Mouse (Mus musculus): ENCODE results near the gene Ephb3.
"Not testable (repeated sequence)": the region's sequence is repeated elsewhere in the genome, so short reads cannot be mapped to it uniquely, and the experiment has no call there.

Gene Ephb3

DNA sequence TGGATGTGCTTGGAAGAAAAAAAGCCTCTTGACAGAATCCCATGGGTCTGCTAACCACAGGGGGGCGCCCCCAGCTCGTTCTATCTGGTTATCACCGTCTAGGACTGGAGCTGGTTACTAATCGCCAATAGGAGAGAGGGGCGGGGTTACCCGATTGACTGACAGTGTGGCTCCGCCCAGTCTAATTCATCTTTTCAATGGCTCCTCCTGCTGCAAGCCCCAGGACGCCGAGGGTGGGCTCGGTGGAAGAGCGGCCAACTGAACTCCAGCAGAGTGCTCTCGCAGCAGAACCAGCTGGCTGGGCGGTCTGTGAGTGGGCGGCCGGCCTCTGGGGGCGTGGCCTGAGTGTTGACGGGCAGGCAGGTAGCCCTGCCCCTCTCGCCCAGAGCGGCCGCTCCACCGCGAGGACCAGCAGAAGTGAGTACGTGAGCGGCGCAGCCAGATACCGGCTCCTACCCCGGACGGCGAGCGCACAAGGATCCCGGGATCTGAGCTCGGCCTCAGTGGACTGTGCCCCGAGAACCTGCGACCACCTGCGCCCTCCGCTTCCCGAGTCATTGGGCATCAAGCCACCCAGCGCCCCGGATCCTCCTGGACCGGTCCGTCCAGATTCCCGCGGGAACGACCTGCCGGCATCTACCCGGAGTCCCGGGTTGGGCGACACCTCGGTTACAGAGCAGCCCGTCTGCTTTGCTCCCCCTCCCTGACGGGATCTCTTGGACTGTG is at the start of gene Ephb3:
TSS of gene Ephb3 (plus strand) at position 389 of the 726 bp plus-strand sequence.
- peak; percentile 92 for DNase-seq

DNA sequence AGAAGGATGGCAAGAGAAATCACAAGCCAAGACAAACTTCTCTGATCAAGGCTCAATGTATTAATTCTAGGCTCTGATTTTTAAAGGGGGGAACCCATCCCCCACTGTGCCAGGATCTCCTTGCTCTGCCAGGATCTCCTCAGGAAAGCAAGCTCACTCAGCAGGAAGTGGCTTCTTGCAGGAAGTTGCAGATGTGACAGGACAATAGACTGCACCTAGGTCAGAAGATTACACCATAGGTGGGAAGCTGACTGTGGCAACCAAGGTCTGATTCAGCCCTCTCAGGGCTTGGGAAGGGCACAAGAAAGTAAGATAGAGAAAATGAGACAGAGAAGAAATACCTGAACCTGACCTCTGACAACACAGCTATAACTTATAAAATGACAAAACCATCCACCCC is 48.3 kb upstream of the Ephb3 start:
- not testable (repeated sequence) for DNase-seq

DNA sequence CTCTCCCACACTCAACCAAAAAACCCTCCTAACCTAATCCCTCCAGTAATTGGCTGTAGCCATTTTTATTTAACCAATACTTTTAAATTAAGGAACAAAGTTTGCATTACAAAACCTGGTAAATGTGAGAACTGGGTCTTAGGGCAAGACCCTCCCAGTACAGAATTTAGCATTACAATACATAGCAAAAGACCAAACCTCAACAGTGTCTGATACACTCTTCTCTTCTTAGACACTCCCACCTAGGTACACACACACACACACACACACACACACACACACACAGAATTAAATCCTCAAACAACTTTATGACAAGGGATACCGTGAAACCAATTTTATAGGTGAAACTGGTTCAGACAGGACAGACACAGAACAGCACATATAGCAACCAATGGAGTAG is 45.3 kb upstream of the Ephb3 start:
- not testable (repeated sequence) for DNase-seq

DNA sequence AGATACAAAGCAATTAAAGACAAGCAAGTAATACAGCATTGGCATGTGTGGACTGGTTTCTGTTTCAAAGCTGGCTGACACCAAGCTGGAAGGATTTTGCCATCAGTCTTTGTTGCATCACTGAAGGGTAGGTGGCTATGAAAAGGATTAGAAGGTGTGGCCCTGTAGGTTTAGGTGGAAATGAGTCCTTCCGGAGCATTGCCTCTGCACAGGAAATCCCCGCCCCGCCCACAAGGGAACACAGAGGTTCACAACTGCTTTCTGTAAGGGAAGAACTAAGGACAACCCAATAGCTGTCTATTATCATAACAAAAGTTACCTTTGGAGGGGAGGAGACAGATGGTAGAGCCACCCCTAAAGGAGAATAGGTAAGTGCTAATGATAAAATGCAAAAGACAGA is 41.1 kb upstream of the Ephb3 start:
- DNase-seq: not testable (repeated sequence)

DNA sequence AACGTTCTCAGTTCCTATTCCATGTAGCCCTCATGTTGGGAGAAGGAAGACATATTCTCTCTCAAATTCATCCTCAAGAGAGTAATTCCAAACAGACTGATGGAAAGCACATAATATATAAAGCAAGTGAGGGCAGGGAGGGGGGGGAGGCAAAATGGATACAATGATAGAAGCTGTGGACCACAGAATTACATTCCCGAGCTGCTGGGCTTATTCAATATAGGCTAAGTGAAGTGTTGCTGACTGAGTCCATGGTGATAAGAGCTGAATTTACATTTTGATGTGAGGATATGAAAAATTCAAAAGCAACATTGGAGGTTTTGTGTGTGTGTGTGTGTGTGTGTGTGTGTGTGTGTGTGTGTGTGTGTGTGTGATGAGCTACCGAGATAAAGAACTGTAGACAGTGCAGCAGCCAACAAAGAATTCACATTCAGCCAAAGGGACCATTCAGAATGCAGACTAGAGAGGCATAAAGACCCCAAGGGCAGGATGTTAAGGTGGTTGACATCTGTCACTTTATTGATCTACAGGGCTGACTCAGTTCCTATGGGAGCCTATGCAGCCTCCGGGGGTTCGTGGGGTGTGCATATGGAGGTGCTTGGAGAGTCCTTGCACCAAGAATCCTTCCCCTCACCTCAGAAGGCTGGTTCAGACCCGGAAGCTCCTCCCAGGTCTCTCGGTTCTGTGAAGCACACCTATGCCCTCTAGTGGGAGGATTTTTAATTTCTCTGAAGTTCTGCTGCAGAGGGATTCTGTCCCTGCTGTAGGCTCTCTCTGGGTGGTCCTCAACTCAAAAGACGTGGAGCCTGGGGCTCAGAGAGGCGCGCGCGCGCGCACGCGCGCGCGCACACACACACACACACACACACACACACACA is 39.0 kb upstream of the Ephb3 start:
- not testable (repeated sequence) for DNase-seq

DNA sequence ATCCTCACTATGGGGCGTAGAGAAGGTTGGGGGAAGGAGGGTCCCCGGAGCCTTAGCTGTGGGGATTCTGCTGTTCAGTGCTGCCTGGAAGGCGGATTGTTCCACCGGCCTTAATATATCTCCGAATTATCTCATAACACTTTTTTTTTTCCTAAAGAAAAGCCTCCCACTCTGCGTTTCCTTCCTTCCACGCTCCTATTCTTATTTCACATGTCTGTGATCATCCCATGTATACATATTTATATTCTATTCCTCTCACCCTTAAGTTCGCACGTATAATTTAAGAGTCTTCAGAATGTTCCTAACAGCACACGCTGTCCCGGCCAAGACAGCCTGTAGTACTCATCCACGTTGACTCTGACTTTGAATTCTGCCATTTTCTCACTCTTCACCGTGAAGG is 35.8 kb upstream of the Ephb3 start:
- DNase-seq: no peak

DNA sequence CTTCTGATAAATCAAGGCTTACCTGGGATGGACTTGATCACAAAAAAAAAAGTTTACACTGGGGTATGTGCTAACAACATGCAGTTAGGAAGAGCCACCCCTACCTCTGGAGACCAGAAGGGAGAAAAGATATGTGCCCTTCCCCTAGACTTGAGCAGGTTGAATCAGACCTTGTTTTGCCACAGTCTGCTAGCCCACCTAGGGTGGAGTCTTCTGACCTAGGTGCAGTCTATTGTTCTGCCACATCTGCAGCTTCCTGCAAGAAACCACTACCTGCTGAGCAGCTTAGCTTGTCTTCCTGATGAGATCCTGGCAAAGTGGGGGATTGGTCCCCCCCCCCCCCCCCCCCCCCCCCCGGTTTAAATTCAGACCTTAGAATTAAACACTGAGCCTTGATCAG is 29.3 kb upstream of the Ephb3 start:
- DNase-seq: no peak

DNA sequence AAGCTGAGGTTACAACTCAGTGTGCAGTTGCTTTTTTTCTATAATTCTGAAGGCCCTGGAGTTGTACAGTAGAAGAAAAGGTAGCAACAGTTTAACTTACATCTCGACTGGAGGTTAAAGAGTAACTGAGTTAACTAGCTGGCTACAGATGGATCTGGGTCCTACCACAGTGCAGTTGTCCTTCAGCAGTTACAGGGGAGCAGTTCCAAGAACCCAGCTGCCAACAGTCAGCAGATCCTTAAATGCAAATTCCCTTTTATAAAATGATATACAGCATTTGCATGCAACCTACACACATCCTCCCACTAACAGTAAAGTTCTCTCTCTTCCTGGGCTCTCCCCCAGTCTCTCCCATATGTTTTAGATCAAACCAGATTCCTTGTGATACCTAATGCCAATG is 22.4 kb upstream of the Ephb3 start:
- DNase-seq: no peak

DNA sequence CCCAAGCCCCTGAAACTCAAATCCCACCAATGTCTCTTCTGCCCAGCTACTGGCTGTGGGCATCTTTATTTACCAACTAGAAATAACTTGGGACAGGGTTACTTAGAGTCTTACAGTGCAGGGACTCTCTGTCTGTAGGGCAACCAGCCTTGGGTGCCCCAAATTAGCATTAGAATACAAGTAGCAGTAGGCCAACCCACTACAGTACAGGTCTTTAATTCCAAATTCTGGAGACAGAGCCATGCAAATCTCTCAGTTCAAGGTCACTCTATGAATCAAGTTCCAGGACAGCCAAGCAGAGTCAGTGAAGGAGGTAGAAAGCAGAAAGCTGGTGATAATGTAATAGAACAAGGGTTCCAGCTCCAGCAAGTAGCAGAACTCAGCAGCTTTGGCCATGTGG is 19.9 kb upstream of the Ephb3 start:
- no peak for DNase-seq

DNA sequence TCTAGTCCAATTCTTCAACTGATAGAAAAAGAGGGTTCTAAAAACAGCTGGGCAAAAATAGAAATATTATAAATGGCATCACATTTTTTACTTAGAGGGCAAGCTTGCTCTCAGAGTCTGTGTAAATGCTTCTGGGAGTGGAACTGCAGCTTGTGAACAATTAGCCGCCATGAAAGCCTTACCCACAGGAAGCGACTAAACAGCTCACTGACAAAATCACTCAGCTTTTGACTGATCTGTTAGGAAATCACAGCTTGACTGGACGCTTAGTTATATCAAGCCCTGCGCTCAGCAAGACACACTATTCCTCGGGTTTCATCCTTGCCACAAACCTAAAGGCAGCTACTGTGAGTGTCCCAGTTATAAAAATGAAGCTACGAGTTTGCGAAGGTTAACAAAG is 17.0 kb upstream of the Ephb3 start:
- DNase-seq: no peak

DNA sequence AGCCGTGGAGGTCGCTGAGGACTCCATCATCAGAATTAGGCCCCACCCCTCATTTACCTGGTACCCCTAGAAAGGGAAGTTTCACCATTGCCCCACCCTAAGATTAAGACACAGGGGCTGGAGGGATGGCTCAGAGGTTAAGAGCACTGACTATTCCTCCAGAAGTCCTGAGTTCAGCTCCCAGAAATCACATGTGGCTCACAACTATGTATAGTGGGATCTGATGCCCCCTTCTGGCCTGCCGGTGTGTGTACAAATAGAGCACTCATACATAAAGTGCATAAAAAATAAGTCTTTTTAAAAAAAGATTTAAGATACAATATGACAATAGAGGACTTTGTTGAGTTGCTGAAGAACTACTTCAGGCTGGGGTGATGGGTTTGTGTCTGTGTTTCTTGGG is 16.2 kb upstream of the Ephb3 start:
- DNase-seq: no peak

DNA sequence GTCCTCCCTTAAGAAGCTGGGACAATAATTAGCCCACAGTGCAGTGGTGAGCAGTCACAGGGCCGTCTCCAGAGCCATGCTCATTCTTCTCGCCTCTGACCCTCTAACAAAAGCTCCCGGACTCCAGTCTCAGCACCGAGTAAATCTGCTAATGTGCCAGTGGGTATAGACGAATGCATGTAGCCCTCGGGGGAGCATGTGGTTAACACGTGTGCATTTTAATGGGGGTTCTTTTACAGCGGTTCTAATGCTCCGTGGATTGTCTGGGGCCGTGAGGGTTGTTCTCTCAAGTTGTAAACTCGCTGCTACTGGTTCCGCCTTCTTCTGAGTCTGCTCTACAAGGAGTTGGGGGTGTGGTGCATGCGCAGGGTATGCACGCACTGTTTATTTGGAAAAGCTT is 13.0 kb upstream of the Ephb3 start:
- no peak for DNase-seq

DNA sequence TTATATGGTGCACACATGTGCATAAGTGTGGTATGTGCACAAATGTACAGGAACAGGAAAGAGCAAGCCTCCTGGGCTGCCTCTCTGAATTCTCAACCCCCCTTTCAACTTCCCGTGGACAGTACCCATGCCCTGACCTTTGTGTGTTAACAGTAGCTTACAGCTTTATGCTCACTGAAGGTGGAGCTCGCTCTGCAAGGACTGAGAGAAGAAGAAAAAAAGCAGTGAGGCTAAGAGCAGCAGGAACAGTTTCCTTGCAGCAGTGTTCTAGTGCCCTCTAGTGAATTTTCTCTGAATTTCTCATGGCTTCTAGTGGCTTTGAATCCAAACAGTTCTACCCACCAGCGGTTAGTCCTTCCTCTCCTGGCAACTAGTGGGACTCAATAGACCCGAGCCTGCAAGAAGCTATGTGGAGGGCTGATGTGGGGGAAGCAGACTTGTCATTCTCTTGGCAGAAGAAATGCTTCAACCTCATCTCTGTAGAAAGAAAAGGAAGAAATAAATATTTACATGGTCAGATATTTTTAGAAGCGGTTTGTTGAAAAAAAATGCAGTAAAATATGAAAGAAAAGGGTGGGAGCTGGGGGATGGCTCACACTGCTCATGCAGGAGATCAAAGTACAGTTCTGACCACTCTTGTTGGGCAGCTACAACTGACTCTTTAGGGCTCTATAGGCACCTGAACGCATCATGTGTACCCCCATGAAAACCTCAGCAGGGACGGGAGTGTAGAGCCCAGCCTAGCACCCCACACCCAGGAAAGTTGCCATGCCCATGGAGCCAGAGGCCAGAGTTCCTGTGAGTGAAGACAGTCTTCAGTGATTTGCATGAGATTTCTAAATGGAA is 11.8 kb upstream of the Ephb3 start:
- no peak for DNase-seq

DNA sequence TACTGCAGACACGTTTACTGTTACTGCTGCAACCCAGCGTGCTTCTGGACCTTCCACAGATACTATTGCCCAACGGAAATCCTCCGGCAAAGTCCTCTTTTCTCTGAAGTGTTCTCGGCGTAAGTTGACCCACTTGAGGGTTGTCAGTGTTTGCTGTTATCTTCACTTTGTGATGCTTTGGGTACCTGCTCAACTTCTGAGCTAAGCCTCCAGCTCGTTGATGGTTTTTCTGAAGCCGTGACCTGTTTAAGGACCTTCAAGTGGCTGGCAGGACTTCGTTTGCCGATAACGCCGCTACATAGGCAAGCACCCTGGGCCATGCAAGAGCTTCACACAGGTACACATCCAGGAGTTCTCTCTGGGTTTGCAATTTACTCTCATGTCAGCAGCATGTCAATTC is 10.4 kb upstream of the Ephb3 start:
- DNase-seq: no peak

DNA sequence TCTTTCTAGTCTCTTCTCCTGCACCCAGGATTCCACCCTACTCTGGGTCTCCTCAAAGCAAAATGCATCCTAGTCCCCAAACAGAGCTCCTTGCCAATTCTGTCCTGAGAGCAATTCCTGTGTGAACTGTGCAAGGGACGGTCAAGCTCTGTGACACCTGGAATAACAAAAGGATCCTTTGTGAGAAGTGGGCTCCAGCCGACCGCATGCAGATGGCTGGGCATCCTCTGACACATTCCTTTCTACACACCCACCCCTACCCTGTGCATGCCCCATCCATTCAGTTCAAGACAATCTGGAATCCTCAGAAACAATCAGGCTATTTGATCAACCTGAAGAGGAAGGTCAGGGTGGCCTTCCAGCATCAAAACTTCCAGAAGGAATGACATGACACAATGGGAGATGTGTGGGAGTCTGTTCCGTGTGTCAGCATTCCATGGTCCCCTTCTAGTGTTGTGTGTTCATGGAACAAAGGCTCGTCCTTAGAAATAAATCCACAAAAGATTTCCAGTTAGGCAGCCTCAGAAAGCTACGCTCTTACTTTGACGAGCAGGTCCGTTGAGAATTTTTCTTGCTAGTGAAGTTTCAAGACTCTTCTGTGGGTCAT is 9.2 kb upstream of the Ephb3 start:
- DNase-seq: no peak

DNA sequence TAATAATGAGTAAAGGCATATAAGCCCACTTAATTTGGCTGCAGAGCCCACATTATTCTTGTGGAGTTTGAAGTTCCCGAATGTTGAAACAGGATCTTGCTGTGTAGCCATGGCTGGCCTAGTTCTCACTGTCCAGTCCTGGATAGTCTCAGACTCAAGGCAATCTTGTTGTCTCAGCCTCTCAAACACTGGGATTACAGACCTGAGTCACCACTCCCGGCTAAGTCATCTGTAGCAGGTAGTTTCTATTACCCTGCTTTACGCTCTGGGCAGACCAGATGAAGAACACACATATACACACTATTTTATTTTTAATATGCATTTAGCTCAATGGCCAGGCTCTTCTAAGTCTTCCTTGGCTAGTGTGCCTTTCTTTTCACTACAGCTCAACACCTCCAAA is 8.0 kb upstream of the Ephb3 start:
- DNase-seq: no peak

DNA sequence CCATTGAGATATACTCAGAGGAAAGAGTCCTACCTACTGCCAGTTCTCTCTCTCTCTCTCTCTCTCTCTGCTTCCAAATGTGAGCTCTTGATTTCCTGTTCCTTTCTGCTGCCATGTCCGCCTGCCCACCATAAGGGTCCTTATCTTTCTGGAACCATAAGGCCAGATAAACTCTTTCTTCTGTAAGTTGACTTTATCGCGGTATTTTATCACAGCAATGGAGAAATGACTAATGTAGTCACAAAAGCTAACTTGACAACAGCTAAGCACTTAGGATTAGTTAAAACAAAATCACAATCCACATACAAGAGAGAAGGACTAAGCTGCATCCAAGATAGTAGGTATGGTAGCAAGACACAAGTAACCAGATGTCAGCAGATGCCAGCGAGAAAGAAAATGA is 7.0 kb upstream of the Ephb3 start:
- DNase-seq: no peak

DNA sequence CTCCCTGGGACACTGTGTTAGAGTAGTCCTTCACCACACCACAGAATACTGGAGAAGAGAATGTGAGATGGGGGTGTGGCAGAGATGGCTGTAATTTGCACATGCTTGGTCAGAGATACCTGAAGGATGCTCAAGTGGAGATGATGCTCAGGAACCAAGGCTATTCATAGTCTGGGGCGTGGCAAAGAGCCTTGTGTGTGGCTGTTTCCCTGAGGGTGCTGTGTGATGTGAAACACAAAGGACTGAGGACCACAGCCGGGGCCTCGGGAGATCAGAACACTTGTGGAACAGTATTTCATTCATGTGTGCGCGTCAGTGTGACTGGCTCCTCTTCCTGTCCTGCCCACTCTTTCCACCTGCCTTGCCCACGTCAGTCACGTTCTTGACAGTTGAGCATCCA is 6.5 kb upstream of the Ephb3 start:
- no peak for DNase-seq

DNA sequence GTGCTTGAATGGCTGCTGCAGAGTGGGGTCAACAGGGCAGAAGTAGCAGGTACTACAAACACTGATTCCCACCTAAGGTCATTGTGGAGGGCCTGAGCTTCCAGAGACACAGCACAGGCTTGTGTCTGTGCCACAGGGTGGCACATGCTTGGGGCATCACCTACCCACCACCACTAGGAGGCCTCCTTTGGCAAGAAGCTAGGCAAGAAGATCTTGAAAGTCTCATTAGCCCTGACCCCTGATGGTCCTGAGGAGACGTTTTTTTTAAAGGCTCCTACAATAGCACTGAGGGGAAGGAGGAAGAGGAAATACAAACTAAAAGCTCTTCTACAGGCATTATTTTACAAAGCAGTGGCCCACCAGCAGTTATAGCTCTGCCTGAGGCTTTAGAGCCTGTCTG is 6.0 kb upstream of the Ephb3 start:
- DNase-seq: no peak

DNA sequence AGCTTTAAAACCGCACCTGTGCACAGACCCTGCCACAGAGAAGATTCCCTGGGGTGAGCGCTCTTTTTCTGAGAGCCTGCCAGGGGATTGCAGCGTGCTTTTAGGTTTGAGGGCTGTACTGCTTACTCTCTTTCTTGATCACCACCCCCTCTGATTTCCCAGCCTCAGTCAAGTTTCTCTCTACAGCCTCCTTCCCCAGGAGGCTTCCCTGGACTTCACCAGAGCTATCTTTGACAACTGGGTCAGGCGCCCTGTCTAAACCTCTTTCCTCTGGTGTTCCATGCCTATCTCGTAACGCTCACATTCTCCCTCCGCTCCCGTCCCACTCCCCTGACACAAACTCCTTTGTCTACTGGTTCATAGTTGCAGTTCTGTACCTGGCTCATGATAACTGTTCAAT is 5.1 kb upstream of the Ephb3 start:
- DNase-seq: no peak

DNA sequence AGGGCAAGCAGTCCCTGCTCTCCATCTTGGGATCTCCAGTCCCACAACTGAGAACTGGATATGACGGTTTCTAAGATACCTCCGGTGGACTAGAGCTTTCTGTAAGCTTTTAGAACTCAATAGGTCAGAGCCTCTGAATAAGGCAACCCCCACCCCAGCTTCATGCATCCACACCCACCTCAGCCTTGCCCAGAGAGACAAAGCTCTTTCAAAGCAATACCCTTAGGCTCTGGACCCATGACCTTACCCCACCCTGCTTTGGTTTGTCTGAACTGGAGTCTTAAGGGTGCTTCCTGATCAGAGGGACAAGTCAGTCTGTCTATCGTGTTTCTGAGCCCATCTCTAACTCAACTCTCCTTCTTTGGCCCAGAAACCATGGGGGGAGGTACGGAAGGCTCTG is 1.8 kb upstream of the Ephb3 start:
- DNase-seq: no peak

DNA sequence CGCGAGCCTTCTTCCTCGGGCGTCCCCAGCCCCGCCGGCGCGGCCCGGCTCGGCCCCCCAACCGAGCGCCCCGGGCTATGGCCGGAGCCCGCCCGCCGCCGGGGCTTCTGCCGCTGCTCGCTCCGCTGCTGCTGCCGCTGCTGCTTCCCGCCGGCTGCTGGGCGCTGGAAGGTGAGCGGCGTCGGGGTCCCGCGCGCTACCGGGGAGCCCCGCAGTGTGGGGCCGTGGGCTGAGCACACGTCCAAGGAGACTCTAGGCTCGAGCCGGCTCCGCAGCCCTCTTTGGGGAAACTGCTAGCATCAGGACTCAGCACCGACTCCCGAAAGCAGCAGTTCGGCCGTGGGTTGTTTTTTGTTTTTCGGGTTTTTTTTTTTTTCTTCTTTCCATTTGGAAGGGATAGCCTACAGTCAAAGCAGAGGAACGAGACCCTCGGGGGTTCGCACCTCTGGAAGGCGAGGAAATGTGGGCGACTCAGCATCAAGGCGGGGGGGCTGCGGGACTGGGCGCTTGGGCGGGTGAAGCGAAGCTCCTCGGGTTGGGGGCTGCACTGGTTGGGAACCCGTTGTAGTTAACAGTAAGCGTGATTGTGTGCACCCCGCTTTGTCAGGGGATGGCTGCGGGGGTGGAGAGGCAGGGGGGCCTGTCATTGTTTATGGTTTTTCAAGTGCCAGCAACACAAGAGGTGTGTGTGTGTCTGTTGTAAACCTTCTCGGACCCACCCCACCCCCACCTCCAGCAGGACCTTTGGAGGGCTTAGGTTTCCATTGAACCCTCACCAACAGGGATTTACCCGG is 735 bp downstream of the Ephb3 start:
- no peak for DNase-seq
